Mouse (Mus musculus) G1E (cell line): ENCODE data around the gene 4921536K21Rik. TPM values are rescaled to one million over a fixed set of nuclear protein-coding genes. Genes with fewer than 3 reads are reported as not detected.
A peak's percentile ranks its signal among the peaks of the same experiment; 100 is the strongest.
"Not testable (repeated sequence)": the region's sequence is repeated elsewhere in the genome, so short reads cannot be mapped to it uniquely, and the experiment has no call there.

Experiments
- ATAC-seq: 2 replicates; pipeline ENCODE4 v1.8.0; 2016; ENCODE audit warnings: mild to moderate bottlenecking; ENCODE audit not compliant: insufficient number of reproducible peaks, poor library complexity, low FRiP score, severe bottlenecking; ENCODE audit errors: extremely low read depth
- DNase-seq: peaks from one replicate; pipeline ENCODE4 v3.0.0; 2012; ENCODE audit warnings: low spot score
- H3K27me3 ChIP-seq: 2 replicates; pipeline ENCODE4 v1.6.1; 2012; ENCODE audit warnings: mild to moderate bottlenecking, low read length, inconsistent platforms; ENCODE audit not compliant: insufficient read depth
- H3K36me3 ChIP-seq: replicated peaks from 2 replicates; pipeline ENCODE3; 2012; ENCODE audit warnings: mild to moderate bottlenecking, inconsistent platforms
- H3K4me1 ChIP-seq: 2 replicates; pipeline ENCODE4 v1.6.1; 2012; ENCODE audit warnings: low read depth, low read length, inconsistent platforms, mixed read lengths; ENCODE audit not compliant: insufficient read depth
- H3K4me3 ChIP-seq: 2 replicates; pipeline ENCODE4 v1.5.1; 2012; ENCODE audit warnings: low read depth, mild to moderate bottlenecking, inconsistent platforms, low read length, moderate library complexity, mixed read lengths
- H3K9me3 ChIP-seq: replicated peaks from 2 replicates; pipeline ENCODE4 v1.6.1; 2012; ENCODE audit warnings: inconsistent platforms
- CTCF ChIP-seq: IDR thresholded peaks from 2 replicates; pipeline ENCODE4 v1.5.1; 2012; ENCODE audit warnings: low read depth, low read length, inconsistent platforms, mixed read lengths
- GATA1 ChIP-seq: IDR thresholded peaks from 2 replicates; pipeline ENCODE4 v1.6.1; 2012; ENCODE audit warnings: borderline replicate concordance, low read length, inconsistent platforms, mixed read lengths
- GATA2 ChIP-seq: IDR thresholded peaks from 2 replicates; pipeline ENCODE4 v1.6.1; 2012; ENCODE audit warnings: low read depth, low read length, inconsistent platforms, borderline replicate concordance
- POLR2AphosphoS5 ChIP-seq: IDR thresholded peaks from 2 replicates; pipeline ENCODE4 v1.6.1; 2012; ENCODE audit warnings: low read depth, low read length, inconsistent platforms; ENCODE audit not compliant: insufficient replicate concordance
- TAL1 ChIP-seq: conservative IDR thresholded peaks from 2 replicates; pipeline ENCODE4 v1.6.1; 2012; ENCODE audit warnings: low read depth, low read length, inconsistent platforms, mixed read lengths
- polyA plus RNA-seq: library from polyadenylated mRNA; stranded (reverse); fragments of >175 nt; gene quantifications from 2 replicates; pipeline ENCODE4 v1.2.3, GENCODE M21; 2012
- total RNA-seq, 2 experiments: library from RNA; stranded (forward) in 1 of 2; stranded (reverse) in 1 of 2; fragments of 200-1000 nt in 1 of 2; fragments of >200 nt in 1 of 2; fragmentation: Nextera tagmentation in 1 of 2; gene quantifications; 2 replicates each; pipeline ENCODE4 v1.2.3; 2014 to 2017

The 4921536K21Rik gene
- total and polyA plus RNA-seq, 3 experiments: 0.05 TPM; not detected in 2

- 0 out of 2 replicates have a peak overlapping the region, but pooled peaks have one; percentile 11 for H3K4me3 ChIP-seq
- H3K36me3 ChIP-seq: no peaks in the 10 kb centered on the region
- ATAC-seq (no peak), DNase-seq (no peak)
- TF ChIP-seq TAL1 (no peak), CTCF (no peak), POLR2AphosphoS5 (no peak), GATA2 (no peak), GATA1 (no peak)
- peaks cover 23% of the 10 kb centered on the region; the same call in 1 of the 2 replicates for H3K27me3 ChIP-seq
- peaks cover 3% of the 10 kb centered on the region; the same call in 1 of the 2 replicates for H3K4me1 ChIP-seq
- H3K9me3 ChIP-seq: peaks cover 9% of the 10 kb centered on the region
Measured at GRCm38 (mm10) chr11:3912875-3913271, 18.0 kb upstream of the 4921536K21Rik start.

- Histone ChIP-seq H3K4me1 (peaks cover 3% of the 10 kb centered on the region; the same call in 1 of the 2 replicates), H3K9me3 (peaks cover 9% of the 10 kb centered on the region), H3K36me3 (no peaks in the 10 kb centered on the region), H3K27me3 (peaks cover 26% of the 10 kb centered on the region; the same call in 1 of the 2 replicates), H3K4me3 (0 out of 2 replicates have a peak overlapping the region, but pooled peaks have one; percentile 11)
- ATAC-seq: no peak
- no peak for DNase-seq
- no peak for TF ChIP-seq POLR2AphosphoS5
- no peak for TF ChIP-seq GATA1
- TF ChIP-seq TAL1: no peak
- TF ChIP-seq CTCF: no peak
- TF ChIP-seq GATA2: no peak
Measured at GRCm38 (mm10) chr11:3912100-3912874, 17.4 kb upstream of the 4921536K21Rik start.

GRCm38 (mm10) chr11:3911440-3911839, 16.5 kb upstream of the 4921536K21Rik start:
- peaks cover 26% of the 10 kb centered on the region; the same call in 1 of the 2 replicates for H3K27me3 ChIP-seq
- DNase-seq, ATAC-seq, H3K4me3 ChIP-seq, H3K36me3 ChIP-seq, H3K9me3 ChIP-seq, H3K4me1 ChIP-seq: not testable (repeated sequence)

GRCm38 (mm10) chr11:3910513-3911310, 15.8 kb upstream of the 4921536K21Rik start:
- peaks cover 26% of the 10 kb centered on the region; the same call in 1 of the 2 replicates for H3K27me3 ChIP-seq
- no peak overlapping the region for H3K4me3 ChIP-seq
- no peak for ATAC-seq
- H3K9me3 ChIP-seq: peaks cover 9% of the 10 kb centered on the region
- TF ChIP-seq GATA2: no peak
- no peak for TF ChIP-seq CTCF
- TF ChIP-seq GATA1: no peak
- TF ChIP-seq POLR2AphosphoS5: no peak
- no peak for TF ChIP-seq TAL1
- DNase-seq: no peak
- H3K4me1 ChIP-seq: peaks cover 3% of the 10 kb centered on the region; the same call in 1 of the 2 replicates
- H3K36me3 ChIP-seq: no peaks in the 10 kb centered on the region

- Histone ChIP-seq H3K27me3 (peaks cover 22% of the 10 kb centered on the region; the same call in 1 of the 2 replicates), H3K4me1 (peaks cover under 1% of the 10 kb centered on the region; the same call in 1 of the 2 replicates), H3K4me3 (no peak overlapping the region), H3K9me3 (peaks cover 8% of the 10 kb centered on the region), H3K36me3 (no peaks in the 10 kb centered on the region)
- TF ChIP-seq CTCF (no peak), TAL1 (no peak), GATA1 (no peak), POLR2AphosphoS5 (no peak), GATA2 (no peak)
- no peak for ATAC-seq
- DNase-seq: no peak
Measured at GRCm38 (mm10) chr11:3909236-3909635, 14.3 kb upstream of the 4921536K21Rik start.

- Histone ChIP-seq H3K36me3 (no peaks in the 10 kb centered on the region), H3K9me3 (no peaks in the 10 kb centered on the region), H3K4me1 (no peaks in the 10 kb centered on the region), H3K4me3 (no peak overlapping the region), H3K27me3 (peaks cover 5% of the 10 kb centered on the region; the same call in 1 of the 2 replicates)
- DNase-seq (no peak), ATAC-seq (no peak)
- TF ChIP-seq GATA2: no peak
- TF ChIP-seq TAL1: no peak
- no peak for TF ChIP-seq CTCF
- no peak for TF ChIP-seq GATA1
- TF ChIP-seq POLR2AphosphoS5: no peak
Measured at GRCm38 (mm10) chr11:3905446-3905845, 10.5 kb upstream of the 4921536K21Rik start.
